Mouse (Mus musculus) left cerebral cortex, adult 8-10 months (tissue): ENCODE data around the gene Tsen54. TPM values are rescaled to one million over a fixed set of nuclear protein-coding genes. Genes with fewer than 3 reads are reported as not detected.
A peak's percentile ranks its signal among the peaks of the same experiment; 100 is the strongest.

ENCODE experiments used
- DNase-seq, 2 experiments: peaks; one replicate each; pipeline ENCODE4 v3.0.0; 2022; ENCODE audit warnings: low spot score in 2 of 2
- microRNA-seq, 2 experiments: library from miRNA; unstranded; fragments of <30 nt; microRNA quantifications; one replicate each; pipeline ENCODE4 v1.2.0; 2022
- total RNA-seq, 4 experiments: library from RNA; stranded (reverse); gene quantifications; 2 replicates each; pipeline ENCODE4 v1.2.4; 2022

Tsen54 gene
- total RNA-seq, 4 experiments from 2014 or later = 12.4 to 17.1 (median 14.5) TPM

DNA sequence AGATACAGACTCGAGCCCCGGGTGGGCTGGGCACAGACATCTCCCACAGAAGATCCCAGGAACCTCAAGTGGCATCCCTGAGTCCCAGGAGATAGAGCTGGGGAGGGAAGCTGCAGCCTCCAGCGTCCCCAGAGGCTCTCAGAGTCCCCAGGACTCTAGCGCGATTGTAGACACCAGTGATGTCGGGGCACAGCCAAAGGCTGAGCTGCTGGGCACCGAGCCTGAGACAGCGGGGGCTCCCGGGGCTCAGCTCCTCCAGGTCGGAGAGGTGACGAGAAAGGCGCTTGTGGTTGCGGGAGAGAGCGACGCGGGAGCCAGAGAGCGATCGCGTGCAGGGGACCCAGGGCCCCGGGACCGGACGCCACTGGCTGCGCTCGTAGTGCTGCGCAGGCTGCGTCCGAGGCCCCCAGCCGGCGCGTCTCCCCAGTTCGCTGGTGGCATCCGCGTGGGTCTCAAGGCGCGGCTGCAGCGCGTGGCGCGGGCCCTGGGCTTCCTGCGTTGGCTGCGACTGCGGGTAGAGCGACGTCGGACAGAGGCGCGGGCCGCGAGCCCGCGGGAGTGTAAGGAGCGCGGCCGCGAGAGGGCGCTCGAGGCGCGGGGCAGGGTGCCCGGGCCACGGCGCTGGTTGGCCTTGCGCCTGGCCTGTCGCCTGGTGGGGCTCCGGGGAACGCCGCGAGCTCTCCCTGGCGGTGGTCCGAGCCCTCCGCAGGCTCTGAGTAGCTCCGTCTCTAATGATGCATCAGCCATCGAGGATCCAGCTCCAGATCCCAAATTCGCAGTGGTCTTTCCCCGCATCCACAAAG is 44.8 kb downstream of the Tsen54 start:
- DNase-seq = peak; percentile 31 to 37

DNA sequence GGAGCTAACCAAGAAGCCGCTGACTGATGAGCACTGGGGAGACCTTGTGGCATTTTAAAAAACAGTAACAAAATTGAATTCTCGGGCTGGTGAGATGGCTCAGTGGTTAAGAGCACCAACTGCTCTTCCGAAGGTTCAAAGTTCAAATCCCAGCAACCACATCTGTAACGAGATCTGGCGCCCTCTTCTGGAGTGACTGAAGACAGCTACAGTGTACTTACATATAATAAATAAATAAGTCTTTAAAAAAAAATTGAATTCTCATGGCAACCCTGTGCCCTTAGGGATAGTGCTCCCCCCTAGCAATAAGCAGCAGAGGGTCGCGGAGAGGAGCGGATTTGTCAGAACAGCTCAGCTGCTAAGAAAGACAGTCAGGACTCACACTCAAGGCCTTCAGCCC is 49.4 kb downstream of the Tsen54 start:
- no peak for DNase-seq

DNA sequence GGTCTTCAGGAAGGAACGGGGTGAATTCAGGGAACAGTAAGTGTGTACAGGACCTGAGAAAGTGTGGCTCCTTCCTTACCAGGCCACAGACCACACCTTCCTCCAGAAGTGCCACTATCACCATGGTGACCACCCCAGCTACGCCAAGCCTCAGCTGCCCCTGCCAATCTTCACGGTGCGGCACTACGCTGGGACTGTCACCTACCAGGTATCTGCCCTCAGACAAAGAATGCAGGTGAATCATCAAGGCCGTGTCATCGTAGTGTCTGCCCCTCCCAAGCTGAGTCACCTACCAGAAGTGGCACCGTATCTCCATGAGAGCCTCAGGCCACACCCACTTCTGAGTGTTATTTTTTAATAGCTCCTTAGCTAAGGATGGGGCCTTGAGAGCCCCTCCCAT is 54.9 kb downstream of the Tsen54 start:
- DNase-seq = no peak

DNA sequence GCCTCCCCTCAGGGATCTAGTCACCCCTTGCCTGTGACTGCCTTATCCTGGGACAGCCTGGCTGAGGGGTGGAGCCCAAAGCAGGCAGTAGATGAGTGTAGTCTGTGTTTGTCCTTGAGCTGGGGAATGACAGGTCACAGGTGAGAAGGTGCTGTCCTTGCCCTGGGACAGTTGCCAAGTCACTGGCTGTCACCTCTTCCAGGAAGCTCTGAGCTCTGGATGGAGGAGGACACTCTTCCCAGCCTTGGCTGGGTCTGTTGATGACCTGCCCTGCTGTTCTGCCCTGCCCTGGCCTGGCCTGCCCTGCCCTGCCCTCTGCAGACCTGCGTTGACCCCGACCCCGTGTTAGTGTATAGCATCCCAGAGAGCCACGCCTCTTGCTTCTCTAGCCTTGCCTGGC is 57.9 kb downstream of the Tsen54 start:
- DNase-seq = no peak

Small RNAs within 50 kb of the gene (microRNA-seq; reads per million reads assigned to microRNA genes)
- gene Mir5621 = 1.7 to 2.0 reads per million in 2 experiments

Other genes with a start within 250 kb of the Tsen54 start
- 10 to 100 TPM; 36.9 to 57.0 (median 48.4) TPM for gene Mrps7, start 210.8 kb upstream of the Tsen54 start, total RNA-seq
- 10 to 100 TPM; 73.8 to 92.9 (median 89.0) TPM for gene Gga3, start 210.7 kb upstream of the Tsen54 start, total RNA-seq
- 10 to 100 TPM; 13.9 to 22.0 (median 17.6) TPM for gene Mif4gd, start 201.8 kb upstream of the Tsen54 start, total RNA-seq
- 10 to 100 TPM; 54.5 to 62.2 (median 58.5) TPM for gene Slc25a19, start 186.4 kb upstream of the Tsen54 start, total RNA-seq
- 100 to 1,000 TPM; 206 to 217 (median 212) TPM for gene Grb2, start 106.1 kb upstream of the Tsen54 start, total RNA-seq
- 10 to 100 TPM; 58.1 to 66.3 (median 62.9) TPM for gene Tmem94, start 49.3 kb upstream of the Tsen54 start, total RNA-seq
- gene Caskin2, start 1.1 kb upstream of the Tsen54 start, total RNA-seq = 10 to 100 TPM; 18.2 to 18.9 (median 18.4) TPM
- gene Llgl2, start 9.3 kb downstream of the Tsen54 start, total RNA-seq = 1 to 10 TPM; 2.5 to 5.2 (median 4.6) TPM
- gene Myo15b, start 43.7 kb downstream of the Tsen54 start, total RNA-seq = under 1 TPM; 0.07 to 0.89 (median 0.57) TPM
- 1 to 10 TPM in 1 of 4 experiments, under 1 TPM in 2, not detected in 1; 0.78 to 1.6 (median 0.95) TPM for gene Smim5, start 85.2 kb downstream of the Tsen54 start, total RNA-seq
- not detected for gene Smim6, start 97.3 kb downstream of the Tsen54 start, total RNA-seq
- gene Sap30bp, start 118.6 kb downstream of the Tsen54 start, total RNA-seq = 10 to 100 TPM; 42.0 to 61.0 (median 55.7) TPM
- 10 to 100 TPM; 23.5 to 33.0 (median 25.2) TPM for gene Recql5, start 118.8 kb downstream of the Tsen54 start, total RNA-seq
- gene Itgb4, start 160.0 kb downstream of the Tsen54 start, total RNA-seq = 10 to 100 TPM in 3 of 4 experiments, 1 to 10 TPM in 1; 9.4 to 13.4 (median 11.3) TPM
- gene Galk1, start 198.0 kb downstream of the Tsen54 start, total RNA-seq = 10 to 100 TPM; 16.1 to 19.7 (median 18.6) TPM
- gene H3f3b, start 213.2 kb downstream of the Tsen54 start, total RNA-seq = 100 to 1,000 TPM; 272 to 296 (median 284) TPM
- 10 to 100 TPM; 23.4 to 27.7 (median 25.0) TPM for gene Unk, start 215.6 kb downstream of the Tsen54 start, total RNA-seq